Mouse (Mus musculus) cerebellum, postnatal 14 days (tissue): ENCODE data around the gene Fggy.

Experiments used
- DNase-seq, 2 experiments: peaks; one replicate each; pipeline ENCODE4 v3.0.0; 2021; ENCODE audit warnings: mixed read lengths in 2 of 2

The Fggy gene

DNA sequence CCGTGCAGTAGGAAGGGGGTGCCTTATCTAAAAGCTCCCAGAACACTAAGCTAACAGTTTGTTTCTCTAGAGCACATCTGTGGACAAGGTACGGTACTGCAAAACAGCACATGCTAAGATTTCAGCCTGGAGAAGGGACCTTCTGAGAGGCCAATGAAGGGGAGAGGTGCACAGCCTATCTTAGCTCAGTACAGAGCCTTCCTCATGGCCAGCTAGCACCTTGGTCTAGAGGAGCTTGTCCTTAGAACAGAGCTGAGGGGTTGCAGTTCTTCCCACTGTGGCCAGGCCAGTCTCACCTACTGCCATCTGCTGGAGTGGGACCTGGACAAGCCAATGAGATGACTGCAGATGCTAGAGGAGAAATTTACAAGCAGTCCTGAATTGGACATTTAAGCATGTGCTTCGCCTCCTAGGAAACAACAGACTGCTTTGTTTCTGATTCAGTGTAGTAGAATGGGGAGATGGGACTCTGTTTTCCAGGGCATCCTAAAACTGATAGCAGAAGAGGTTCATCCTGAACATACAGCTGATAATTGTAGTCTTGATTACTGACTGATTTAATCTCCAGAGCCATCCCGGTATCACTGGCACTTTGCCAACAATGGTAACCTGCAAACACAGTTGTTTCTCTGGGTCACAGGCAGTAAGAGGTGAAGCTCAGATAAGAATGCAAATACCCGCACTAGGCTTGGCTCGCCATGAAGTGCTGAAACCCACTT, 305.6 kb downstream of the Fggy start:
- peak; percentile 27 to 28 for DNase-seq

DNA sequence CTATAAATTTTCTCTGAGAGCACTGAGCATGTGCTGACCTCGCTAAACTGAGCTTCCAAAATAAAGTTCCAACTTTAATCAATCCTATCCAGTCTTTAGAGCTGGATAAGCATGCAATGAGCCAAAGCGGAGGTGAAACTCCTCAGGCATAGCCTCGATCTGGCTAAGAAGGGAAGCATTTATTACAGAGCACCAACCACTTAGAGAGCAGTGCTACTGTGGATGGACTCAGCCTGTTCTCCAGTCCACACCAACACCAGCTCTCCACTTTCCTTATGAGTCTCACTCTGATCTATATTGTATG, 306.1 kb downstream of the Fggy start:
- no peak for DNase-seq

DNA sequence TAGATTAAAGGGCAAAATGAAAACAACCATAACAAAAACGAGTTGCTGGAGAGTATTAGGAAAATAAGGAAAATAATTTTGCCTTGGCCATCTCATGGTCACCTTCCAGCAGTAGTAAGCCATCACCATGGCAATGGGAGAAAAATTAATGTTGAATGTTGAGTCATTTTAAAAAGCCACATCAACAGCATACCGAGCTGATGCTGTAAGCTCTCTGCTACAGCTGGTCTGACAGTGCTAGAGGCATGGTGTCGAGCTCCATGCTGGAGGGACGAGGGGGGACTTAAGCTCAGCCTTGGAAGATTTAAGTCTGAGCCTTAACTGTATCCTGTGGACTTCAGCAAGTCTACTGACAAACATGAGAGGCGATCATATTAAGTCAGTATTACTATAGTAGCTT, 307.9 kb downstream of the Fggy start:
- no peak for DNase-seq

DNA sequence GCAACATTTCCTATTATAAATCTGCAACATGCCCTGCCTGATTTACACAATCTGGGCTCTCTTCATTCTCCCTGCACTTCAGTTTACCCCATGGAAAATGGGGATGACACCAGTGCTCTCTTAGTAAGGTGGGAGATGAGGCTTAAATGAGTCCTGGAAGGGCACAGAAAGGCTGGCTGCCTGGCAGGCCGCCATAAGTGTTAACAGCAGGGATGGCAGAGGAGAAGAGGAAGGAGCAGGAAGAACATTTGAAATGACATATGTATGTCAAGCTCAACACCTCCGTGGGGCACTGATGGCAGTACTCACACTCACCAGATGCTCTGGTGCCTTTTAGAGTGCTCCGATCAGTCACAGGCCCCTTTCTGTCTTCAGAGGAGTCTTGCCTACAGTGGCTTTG, 308.6 kb downstream of the Fggy start:
- peak; percentile 35 to 52 for DNase-seq

DNA sequence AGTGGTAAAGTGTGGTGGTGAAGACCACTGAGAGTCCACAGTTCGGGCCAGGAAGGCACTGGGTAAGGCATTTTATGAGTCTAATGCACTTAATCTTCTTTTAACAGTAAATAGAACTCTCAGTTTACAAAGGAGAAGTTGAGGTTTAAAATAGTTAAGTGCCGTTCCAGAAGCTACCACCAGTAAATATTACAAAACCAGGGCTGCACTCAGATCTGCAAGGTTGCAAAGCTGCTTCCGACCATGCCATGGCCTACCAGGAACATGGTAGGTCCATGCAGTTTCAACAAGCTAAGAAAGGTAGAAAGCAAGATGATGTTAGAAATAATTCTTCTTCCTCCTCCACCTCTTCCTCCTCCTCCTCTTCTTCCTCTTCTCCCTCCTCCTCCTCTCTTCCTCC, 309.8 kb downstream of the Fggy start:
- no peak for DNase-seq

DNA sequence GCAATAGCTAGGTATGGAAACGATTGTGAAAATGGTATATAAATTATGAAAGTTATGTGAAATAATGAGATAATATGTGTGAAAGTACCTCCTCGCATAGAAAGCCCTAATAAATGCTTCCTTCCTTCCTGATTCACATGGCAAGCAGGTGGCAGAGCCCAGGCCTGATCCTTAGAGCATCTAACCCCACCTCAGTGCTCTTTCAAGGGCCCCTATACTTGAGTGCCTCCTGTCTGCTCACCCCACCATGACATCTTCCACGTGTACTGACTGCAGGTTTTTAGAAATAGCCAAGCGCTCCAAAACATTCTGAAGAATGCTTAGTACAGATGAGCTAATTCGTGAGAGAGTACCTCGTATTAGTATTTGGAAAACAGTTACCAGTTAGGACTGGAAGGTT, 311.0 kb downstream of the Fggy start:
- DNase-seq = no peak

DNA sequence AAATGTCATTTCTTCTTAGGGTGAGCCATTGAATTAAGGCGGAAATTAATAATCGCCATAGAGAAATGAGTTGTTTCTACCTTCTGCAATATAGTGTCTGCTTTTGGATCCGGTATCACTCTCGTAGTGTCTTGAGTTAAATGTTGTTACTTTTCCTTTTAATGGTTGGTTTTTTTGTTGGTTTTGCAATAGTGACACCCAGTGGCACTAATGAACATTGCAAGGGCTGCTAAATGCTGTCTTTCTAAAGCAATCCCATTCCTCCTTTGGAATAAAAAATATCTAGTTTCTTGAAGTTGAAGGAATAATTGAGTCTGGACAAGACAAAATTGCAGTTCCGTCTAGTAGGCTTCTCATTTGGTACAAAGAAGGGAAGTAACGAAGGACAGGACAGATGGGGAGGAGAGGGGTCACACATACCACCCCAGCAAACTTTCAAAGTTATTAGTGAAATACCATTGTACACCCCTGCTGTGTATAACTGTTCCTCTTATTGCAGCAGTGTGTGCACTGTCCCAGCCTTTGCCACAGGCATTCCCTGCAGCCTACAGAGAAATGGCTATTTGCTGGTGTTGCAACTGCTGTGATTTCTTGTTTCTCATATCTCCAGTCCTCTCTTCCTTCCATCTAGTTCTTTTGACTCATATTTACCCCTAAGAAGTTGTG, 314.0 kb downstream of the Fggy start:
- DNase-seq = peak; percentile 73 to 74

DNA sequence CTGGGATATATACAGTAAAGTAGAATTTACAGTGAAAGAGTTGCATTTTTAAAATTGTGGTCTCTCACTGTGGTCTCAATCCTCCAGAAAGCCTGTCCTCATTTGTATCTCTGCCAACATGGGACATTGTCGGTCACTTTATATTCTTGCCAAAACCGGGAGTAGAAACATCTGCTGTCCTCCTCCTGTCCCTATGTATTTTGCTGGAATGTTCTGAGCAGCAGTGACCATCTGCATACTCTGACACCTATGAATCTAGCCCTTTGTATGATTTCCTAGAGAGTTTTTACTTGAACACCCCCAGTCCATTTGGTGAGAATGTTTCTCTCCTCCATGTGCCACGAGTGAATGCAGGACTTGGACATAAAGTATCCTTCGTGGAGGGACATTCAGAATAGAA, 318.6 kb downstream of the Fggy start:
- no peak for DNase-seq

DNA sequence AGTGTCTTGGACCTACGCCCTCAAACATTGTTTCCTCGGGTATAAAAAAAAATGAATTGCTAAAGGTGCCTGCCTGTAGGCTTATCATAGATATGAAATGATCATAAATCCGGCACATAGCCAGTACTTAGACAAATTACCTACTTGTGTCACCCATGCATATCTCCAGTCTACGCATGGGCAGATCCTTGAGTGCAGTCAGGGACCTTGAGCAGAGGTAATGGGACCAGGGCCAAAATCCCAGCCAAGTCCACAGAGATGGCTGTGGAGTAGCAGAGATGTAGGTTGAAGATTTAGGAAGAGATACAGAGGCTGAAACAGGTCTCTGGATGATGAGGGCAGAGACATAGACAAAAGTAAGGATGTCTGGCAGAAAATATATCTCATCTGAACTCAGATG, 320.1 kb downstream of the Fggy start:
- DNase-seq = no peak

DNA sequence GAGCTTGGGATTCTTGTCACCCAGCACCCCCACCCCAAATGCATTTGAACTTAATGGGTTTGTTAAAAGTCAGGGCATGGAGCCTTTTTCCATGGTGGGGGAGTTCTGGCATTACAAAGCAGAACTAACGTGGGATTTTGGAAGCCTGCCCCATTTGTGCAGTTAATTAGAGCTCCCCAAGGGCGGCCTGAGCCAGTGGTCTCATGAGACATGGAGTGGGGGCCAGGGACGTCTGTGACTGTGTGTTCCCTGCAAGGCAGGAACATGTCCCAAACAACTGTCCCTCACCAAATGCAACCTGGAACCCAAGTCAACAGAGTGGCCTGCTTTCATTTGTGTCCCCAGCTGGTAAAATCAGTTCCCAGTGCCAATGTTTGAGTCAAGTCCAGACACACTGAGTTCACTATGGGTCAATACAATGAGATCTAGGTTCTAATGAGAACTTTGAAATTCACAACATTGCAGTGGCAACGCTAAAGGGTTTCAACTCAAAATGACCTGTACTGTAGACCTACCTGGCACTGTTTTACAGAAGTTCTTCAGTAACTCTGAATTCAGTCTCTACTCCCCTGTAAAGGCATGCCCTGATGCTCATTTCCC, 324.5 kb downstream of the Fggy start:
- no peak for DNase-seq

DNA sequence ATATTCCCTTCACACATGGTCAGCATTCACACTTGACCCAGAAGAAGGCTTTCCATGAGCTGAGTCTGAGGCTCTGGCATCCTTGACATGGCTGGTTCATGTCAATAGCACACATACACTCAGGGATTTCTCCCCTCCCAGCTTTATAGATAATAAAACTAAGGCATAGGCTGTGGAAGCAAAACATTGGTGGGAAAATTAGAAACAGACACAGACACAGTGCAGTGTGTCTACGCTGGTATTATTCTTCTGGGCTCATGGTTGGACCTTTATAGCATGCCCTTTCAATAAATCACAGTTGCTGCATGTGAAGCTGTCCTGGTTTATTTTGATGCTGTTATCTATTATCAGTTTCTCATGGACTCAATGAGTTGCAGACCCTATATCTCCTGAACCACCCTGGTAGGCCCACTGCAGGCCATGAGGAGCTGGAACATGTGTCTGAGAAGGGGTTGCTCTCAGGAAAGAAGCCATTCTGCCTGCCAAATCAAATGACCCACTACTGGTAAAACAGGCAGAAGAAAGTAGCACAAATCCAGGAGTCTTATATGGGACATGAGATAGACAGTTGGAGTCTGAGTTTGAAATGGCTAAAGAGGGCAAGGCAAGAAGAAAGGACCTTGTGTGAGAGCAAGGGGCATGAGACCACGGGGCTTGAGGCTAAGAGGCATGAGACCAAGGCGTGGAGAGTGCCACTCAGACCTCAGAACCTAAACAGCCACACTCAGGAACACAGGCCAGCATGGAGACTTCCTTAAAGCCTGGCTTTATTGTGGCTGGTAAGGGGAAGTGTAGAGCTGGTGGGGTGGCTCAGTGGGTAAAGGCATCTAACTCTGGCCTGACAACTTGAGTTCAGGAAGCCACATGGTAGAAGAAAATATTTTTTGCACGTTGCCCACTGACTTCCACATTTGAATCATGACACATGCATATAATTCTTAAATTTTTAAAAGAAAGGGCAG, 327.2 kb downstream of the Fggy start:
- no peak for DNase-seq

DNA sequence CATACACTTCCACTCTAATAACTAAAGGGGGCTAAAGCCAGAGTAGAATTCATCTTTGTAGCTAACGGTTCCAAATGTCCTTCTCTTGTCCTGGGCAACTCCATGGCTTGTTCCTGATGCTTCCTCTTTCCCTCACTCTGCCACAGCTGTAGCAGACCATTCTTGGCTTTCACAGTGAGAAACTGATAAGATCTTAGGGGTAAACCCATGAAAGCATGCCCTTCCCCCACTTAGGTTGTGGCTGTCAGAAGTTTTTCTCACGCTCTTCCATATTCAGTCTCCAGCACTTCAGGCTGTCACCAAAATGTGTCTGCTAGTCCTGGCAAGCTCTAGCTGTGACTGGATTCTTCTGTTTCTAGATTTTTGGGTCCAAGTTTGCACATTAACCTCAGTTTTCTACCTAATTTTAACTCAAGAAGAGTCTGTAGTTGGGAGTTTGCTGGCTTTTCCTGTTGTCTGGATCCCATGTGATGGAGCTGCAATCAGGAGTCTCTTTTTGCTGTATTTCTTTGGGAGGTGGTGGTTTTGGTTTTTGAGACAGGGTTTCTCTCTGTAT, 338.0 kb downstream of the Fggy start:
- DNase-seq = no peak

DNA sequence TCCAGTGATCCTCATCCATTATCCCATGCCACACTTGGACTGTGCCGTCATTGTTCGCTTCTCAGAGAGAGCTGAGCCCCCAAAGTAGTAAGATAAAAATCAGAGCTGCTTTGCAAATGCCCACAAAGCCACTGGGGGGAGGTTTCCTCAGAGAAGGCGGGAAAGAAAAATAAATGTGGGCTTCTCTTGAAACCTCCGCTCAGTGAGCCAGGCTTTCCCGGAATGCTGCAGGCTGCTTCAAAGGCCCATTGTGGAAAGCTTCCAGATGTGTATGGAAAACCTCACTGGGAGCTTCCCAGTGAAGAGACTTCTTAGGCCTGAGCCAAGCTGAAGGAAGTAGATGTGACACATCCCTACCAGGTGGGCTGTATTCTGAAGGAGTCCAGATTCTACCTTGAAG, 339.3 kb downstream of the Fggy start:
- DNase-seq = no peak

DNA sequence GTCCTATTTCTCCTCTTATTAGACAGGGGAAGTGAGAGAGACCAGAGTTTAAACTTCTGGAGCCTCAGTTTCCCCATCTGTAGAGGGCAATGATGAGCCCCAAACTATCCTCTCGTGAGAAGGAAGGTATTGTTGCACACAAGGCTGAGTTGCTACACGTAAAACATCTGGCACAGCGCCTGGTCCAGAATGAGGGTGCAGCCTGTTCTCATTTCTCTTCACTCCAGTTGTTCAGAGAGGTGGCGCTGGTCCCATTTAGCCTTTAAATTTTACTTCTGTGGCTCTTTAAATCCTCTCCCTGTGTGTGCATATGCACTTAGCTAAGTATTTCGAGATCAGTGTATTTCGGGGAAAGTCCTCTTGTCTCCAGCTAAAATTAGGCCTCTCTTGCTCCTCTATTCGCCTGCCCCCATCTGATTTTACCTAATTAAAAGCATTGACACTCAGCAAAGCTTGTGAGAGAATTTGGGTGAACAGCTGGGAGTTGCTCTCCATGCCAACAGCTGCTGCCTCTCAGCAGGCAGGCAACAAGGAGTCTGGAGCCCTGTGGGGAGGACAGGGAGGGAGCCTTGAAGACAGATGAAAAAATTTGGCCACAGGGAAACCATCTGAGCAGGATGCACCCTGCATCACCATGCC, 340.0 kb downstream of the Fggy start:
- DNase-seq = no peak

DNA sequence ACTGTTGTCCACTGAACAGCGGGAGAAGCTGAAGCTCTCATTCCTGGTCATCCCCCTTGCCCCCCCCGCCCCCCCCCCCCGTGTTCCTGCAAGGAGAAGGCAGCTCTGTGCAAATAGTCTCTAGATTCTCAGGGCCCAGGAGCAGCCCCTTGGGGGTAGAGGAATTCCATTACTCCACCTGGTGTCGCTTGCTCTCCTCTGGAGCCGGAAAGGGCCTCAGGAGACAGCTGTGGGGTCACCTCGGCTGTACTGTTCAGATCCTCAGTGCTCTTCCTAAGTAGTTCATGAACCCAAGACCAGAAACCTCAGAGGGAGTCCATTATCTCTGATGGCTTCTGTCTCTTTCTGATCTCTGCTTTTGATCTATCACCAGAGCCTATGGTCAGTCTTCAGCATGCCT, 341.4 kb downstream of the Fggy start:
- no peak for DNase-seq

DNA sequence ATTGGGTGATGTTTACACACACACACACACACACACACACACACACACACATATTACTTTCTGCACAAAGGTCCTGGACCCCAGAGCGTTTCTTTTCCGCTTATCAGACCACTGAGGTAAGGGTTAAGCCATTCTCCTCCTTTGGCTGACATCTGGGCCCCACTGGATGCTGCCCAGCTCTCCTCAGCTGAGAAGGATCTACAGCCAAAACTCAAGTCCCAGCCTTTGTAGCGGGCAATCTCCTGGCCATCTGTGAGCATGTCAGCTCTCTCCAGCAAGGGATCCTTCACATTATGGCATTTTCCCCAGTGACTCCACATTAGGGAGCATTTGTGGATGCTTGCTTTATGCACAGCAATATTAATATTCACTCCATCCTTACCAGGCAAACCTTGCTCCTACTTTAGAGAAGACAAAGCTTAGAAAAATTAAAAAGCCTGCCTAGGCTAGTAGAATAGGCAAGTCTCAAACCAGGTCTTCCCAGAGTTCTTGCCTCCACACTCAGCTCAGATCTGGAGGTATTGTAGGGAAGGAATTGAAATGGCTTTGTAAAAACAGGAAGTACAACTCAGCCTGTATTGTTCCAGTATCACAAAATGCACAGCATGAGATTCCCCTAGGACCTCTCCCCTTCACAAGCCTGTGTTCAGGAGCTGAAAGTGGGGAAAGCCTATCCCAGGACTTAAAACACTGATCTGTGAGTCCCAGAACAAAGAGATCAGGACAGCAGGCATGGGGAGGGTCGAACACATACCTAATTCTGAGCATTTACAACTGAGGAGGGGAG, 342.8 kb downstream of the Fggy start:
- DNase-seq = peak; percentile 28 to 42

DNA sequence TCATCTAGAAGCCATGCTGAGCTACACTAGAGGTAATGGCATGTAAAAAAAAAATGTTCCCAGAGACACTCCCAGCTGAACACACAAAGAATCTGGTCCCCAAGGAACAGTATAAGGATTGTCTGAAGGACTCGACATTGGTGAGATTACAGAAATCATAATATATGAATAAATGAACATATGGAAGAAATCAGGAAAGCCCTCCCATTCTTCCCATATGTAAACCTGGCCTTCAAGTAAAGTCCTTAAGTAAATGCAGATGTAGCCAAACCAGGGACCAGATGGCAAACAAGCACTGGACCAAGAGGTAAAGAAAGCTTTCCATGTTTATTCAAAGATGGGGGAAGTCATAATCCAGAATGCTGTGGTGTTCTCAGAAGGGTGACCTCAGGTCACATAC, 343.5 kb downstream of the Fggy start:
- no peak for DNase-seq

DNA sequence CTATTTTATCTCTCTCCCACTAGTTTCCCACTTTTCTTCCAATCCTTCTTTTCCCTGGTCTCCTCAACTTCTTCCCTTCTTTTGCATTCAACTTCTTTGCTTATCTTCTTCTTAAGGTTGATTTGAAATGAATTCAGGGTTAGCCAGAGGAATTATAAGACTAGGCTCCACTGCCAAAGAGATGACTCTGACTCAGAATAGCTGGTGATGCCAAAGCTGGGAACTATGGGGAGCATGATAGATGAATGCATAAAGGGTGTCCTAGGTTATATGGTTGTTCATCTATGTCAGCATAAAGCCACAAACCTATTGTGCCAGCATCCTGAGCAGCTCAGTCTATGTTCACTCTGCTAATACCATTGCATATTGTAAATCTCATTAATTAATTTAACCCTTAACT, 348.8 kb downstream of the Fggy start:
- DNase-seq = no peak

DNA sequence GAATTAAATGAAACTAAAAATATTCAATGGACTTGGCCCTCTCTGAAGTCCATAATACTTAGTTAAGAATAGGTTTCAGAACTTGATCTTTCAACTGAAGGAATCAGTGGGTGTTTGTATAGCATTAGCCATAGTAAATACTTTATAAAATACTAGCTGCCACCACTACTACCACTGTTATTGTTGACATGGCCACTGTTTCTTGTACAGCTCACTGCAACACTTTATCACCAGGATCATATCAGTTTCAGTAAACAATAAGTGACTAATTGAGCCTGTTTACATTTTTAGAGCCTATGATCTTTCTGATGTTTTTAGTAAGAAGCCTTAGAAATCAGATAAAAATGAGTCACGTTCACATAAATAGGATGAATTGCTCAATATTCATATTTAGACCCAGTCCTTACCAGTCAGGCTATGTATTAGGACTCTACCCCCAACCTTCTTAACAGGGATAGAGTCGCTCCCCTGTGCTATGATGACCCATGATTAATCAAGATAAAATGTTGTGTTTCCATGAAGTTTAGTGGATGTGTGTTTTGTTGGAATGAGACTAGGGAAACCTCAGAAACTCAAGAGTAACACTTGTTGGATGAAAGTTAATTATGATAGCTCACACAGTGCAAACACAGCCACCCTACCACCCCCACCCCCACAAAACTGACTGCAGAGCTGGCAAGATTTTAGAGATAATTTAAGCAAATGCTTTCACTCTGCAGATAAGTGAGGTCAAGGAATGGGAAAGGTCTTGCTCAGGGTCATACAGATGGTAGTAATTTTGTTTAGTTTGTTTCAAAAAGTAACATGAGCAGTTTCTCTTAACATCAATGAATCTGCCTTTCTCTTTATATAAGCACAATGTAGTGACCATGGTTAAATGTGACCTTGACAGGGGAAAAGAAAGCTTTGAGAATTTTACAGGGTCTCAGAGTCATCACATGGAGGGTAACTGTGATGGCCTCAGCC, 352.7 kb downstream of the Fggy start:
- no peak for DNase-seq

DNA sequence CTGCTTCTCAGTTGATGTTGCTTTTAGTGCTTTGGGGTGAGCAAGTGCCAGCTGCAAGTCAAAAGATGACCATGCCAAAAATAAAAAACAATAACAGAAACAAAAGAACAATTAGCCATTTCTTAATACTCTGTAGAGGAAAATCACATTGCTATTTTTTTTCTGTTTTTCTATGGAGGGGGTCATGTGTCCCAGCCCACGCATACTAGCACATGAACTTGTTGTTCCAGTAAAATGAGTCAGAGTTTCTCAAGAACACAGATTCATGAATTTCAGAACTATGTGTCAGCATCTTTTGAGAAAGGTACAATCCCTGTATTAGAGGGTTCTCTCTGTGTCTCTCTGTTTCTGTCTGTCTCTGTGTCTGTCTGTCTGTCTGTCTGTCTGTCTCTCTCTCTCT, 355.7 kb downstream of the Fggy start:
- DNase-seq = no peak
